In genomic region chr17:51775070-51775881, GRCm38 (mm10) we compare ENCODE assay signal across 16 mouse cellular contexts. TPM values are rescaled to one million over a fixed set of nuclear protein-coding genes. Genes with fewer than 3 reads are reported as not detected.
DNase-seq lines count a peak whose midpoint lies in the region; ATAC-seq lines count a peak whose summit lies in the region.
"Had no signal": no experiment of that assay in that cellular context is flagged by ENCODE, and none has a peak within 500 bp of the region (broad histone marks: within the 10 kb centered on the region; RNA-seq: fewer than 3 reads in every experiment).

No protein-coding gene starts in this region.

- ATAC-seq in neural tube, embryonic 11.5 days (ENCODE audit: insufficient read depth, low FRiP score, low TSS enrichment) = peak; percentile 93
- ATAC-seq in forebrain, embryonic 14.5 days = peak; percentile 82
- peak; percentile 84 for ATAC-seq in midbrain, embryonic 12.5 days (ENCODE audit: low FRiP score, low read depth)
- ATAC-seq in neural tube, embryonic 15.5 days (ENCODE audit: low FRiP score) = no peak
- no peak for ATAC-seq in liver, embryonic 12.5 days
- ATAC-seq: intestine, embryonic 16.5 days had no signal

- DNase-seq in neural tube, embryonic 11.5 days (ENCODE audit: low spot score) = no peak
- no peak for DNase-seq in neural tube, embryonic 10.5 days (ENCODE audit: extremely low spot score, low spot score)
- DNase-seq in forebrain, embryonic 14.5 days (ENCODE audit: low spot score) = peak; percentile 59
- DNase-seq in lung, postnatal 10 days = no peak
- no peak for DNase-seq in layer of hippocampus, postnatal 25 days (ENCODE audit: extremely low spot score in 1 of 2, low spot score in 1 of 2)
- DNase-seq: heart, postnatal 10 days; kidney, postnatal 14 days; layer of hippocampus, adult 9-11 months; liver; lung, adult 2 months; thymus, adult 18-20 months had no signal

- no peaks in the 10 kb centered on the region for H3K4me1 ChIP-seq in neural tube, embryonic 11.5 days (ENCODE audit: control insufficient read depth, insufficient read depth, low read length)
- H3K4me1 ChIP-seq in forebrain, embryonic 14.5 days (ENCODE audit: control insufficient read depth, insufficient read depth, low read length) = no peaks in the 10 kb centered on the region; the same call in none of the 2 replicates
- H3K4me1 ChIP-seq in midbrain, embryonic 12.5 days = peaks cover 8% of the 10 kb centered on the region
- H3K4me1 ChIP-seq in neural tube, embryonic 15.5 days = 0 out of 2 replicates have a peak, but pooled peaks cover 3% of the 10 kb centered on the region
- H3K4me1 ChIP-seq in liver, embryonic 12.5 days = no peaks in the 10 kb centered on the region

- peak overlapping the region; percentile 15; the same call in 1 of the 2 replicates for H3K27ac ChIP-seq in neural tube, embryonic 11.5 days (ENCODE audit: low read depth, low read length)
- H3K27ac ChIP-seq in forebrain, embryonic 14.5 days (ENCODE audit: low read depth, low read length) = no peak overlapping the region
- H3K27ac ChIP-seq in midbrain, embryonic 12.5 days (replicated peaks) = peak overlapping the region; percentile 10; the same call in 1 of the 2 replicates
- H3K27ac ChIP-seq in neural tube, embryonic 15.5 days (replicated peaks) = 0 out of 2 replicates have a peak overlapping the region, but pooled peaks have one; percentile 51
- H3K27ac ChIP-seq in liver, embryonic 12.5 days = no peak overlapping the region

- H3K27me3 ChIP-seq in neural tube, embryonic 11.5 days (ENCODE audit: control insufficient read depth, insufficient read depth, low read length) = no peaks in the 10 kb centered on the region
- H3K27me3 ChIP-seq in forebrain, embryonic 14.5 days (replicated peaks; ENCODE audit: control insufficient read depth, insufficient read depth, low read length) = no peaks in the 10 kb centered on the region
- H3K27me3 ChIP-seq in midbrain, embryonic 12.5 days = no peaks in the 10 kb centered on the region
- H3K27me3 ChIP-seq in neural tube, embryonic 15.5 days (replicated peaks) = no peaks in the 10 kb centered on the region
- H3K27me3 ChIP-seq in liver, embryonic 12.5 days (replicated peaks) = no peaks in the 10 kb centered on the region

- H3K4me2 ChIP-seq in neural tube, embryonic 11.5 days (ENCODE audit: low read depth) = no peak overlapping the region
- no peak overlapping the region for H3K4me2 ChIP-seq in forebrain, embryonic 14.5 days (ENCODE audit: low read length)
- H3K4me2 ChIP-seq in midbrain, embryonic 12.5 days (replicated peaks) = no peak overlapping the region
- 0 out of 2 replicates have a peak overlapping the region, but pooled peaks have one; percentile 6 for H3K4me2 ChIP-seq in neural tube, embryonic 15.5 days
- H3K4me2 ChIP-seq in liver, embryonic 12.5 days = no peak overlapping the region

- H3K36me3 ChIP-seq in neural tube, embryonic 11.5 days (ENCODE audit: control insufficient read depth, insufficient read depth, low read length) = no peaks in the 10 kb centered on the region; the same call in 1 of the 2 replicates
- peaks cover 18% of the 10 kb centered on the region; the same call in 1 of the 2 replicates for H3K36me3 ChIP-seq in forebrain, embryonic 14.5 days (ENCODE audit: control insufficient read depth, insufficient read depth, low read length)
- peaks cover 18% of the 10 kb centered on the region for H3K36me3 ChIP-seq in midbrain, embryonic 12.5 days
- H3K36me3 ChIP-seq in neural tube, embryonic 15.5 days = no peaks in the 10 kb centered on the region; the same call in 1 of the 2 replicates
- H3K36me3 ChIP-seq in liver, embryonic 12.5 days = no peaks in the 10 kb centered on the region

- no peaks in the 10 kb centered on the region for H3K9me3 ChIP-seq in neural tube, embryonic 11.5 days (ENCODE audit: control insufficient read depth, low read length)
- no peaks in the 10 kb centered on the region for H3K9me3 ChIP-seq in forebrain, embryonic 14.5 days (replicated peaks; ENCODE audit: control insufficient read depth, low read length)
- no peaks in the 10 kb centered on the region for H3K9me3 ChIP-seq in midbrain, embryonic 12.5 days
- no peaks in the 10 kb centered on the region for H3K9me3 ChIP-seq in neural tube, embryonic 15.5 days (replicated peaks)
- no peaks in the 10 kb centered on the region for H3K9me3 ChIP-seq in liver, embryonic 12.5 days (replicated peaks)

- no peak overlapping the region for H3K4me3 ChIP-seq in neural tube, embryonic 11.5 days (ENCODE audit: low read depth, low read length)
- H3K4me3 ChIP-seq in forebrain, embryonic 14.5 days (ENCODE audit: low read depth, low read length) = no peak overlapping the region
- no peak overlapping the region for H3K4me3 ChIP-seq in midbrain, embryonic 12.5 days
- no peak overlapping the region for H3K4me3 ChIP-seq in neural tube, embryonic 15.5 days (replicated peaks)
- H3K4me3 ChIP-seq in liver, embryonic 12.5 days = no peak overlapping the region
- H3K4me3 ChIP-seq: erythroblast, embryonic 14.5 days had no signal

- WGBS in neural tube, embryonic 11.5 days = 71% methylated on average over 18 of the region's 18 CpGs
- WGBS in forebrain, embryonic 14.5 days = 41% methylated on average over 18 of the region's 18 CpGs
- WGBS in midbrain, embryonic 12.5 days = 60% methylated on average over 18 of the region's 18 CpGs
- 50% methylated on average over 18 of the region's 18 CpGs for WGBS in neural tube, embryonic 15.5 days
- WGBS in liver, embryonic 12.5 days (ENCODE audit: insufficient replicate concordance) = 77% methylated on average over 18 of the region's 18 CpGs

- no peak overlapping the region for H3K9ac ChIP-seq in neural tube, embryonic 11.5 days (ENCODE audit: low read length)
- H3K9ac ChIP-seq in forebrain, embryonic 14.5 days (ENCODE audit: low read length) = no peak overlapping the region
- no peak overlapping the region for H3K9ac ChIP-seq in midbrain, embryonic 12.5 days (replicated peaks)
- no peak overlapping the region for H3K9ac ChIP-seq in neural tube, embryonic 15.5 days (replicated peaks)
- H3K9ac ChIP-seq in liver, embryonic 12.5 days = no peak overlapping the region

RNA-seq across cellular contexts. Expression of gene Satb1, which starts 57.8 kb away (rescaled TPM):
- polyA plus RNA-seq in neural tube, embryonic 11.5 days (2014; fragmentation: Nextera tagmentation; extraction: Ambion mirVana) = 28.4 and 33.5 TPM in 2 replicates
- 24.2 and 33.5 TPM in 2 replicates for polyA plus RNA-seq in forebrain, embryonic 14.5 days (2014; fragmentation: Nextera tagmentation; extraction: Ambion mirVana)
- 35.9 and 38.8 TPM in 2 replicates for polyA plus RNA-seq in midbrain, embryonic 12.5 days (2016; fragmentation: Nextera tagmentation; extraction: Ambion mirVana)
- 39.6 and 44.1 TPM in 2 replicates for polyA plus RNA-seq in neural tube, embryonic 15.5 days (2015; fragmentation: Nextera tagmentation; extraction: Ambion mirVana)
- polyA plus RNA-seq in liver, embryonic 12.5 days (2016; fragmentation: Nextera tagmentation; extraction: Ambion mirVana) = 2.4 and 2.7 TPM in 2 replicates
- total RNA-seq in layer of hippocampus, postnatal 25 days (2021) = 10 to 100 TPM; 69.4 to 78.0 TPM

Comparison
In these comparisons a context has a peak if more than half of its experiments do, and no peak if none do; other contexts are left out.
1. ATAC-seq: peak in neural tube, embryonic 11.5 days (single experiment), forebrain, embryonic 14.5 days (single experiment) and midbrain, embryonic 12.5 days (single experiment); none in neural tube, embryonic 15.5 days (single experiment) and liver, embryonic 12.5 days (single experiment).
2. H3K27ac ChIP-seq: peak in neural tube, embryonic 11.5 days (single experiment), midbrain, embryonic 12.5 days (single experiment) and neural tube, embryonic 15.5 days (single experiment); none in forebrain, embryonic 14.5 days (single experiment) and liver, embryonic 12.5 days (single experiment).